Mouse (Mus musculus): ENCODE measurements around the gene Trappc2l. TPM values are rescaled to one million over a fixed set of nuclear protein-coding genes. Genes with fewer than 3 reads are reported as not detected.
"Not testable (repeated sequence)": the region's sequence is repeated elsewhere in the genome, so short reads cannot be mapped to it uniquely, and the experiment has no call there.

The Trappc2l gene
- polyA plus RNA-seq, 1 experiment, result 55.0 TPM

DNA sequence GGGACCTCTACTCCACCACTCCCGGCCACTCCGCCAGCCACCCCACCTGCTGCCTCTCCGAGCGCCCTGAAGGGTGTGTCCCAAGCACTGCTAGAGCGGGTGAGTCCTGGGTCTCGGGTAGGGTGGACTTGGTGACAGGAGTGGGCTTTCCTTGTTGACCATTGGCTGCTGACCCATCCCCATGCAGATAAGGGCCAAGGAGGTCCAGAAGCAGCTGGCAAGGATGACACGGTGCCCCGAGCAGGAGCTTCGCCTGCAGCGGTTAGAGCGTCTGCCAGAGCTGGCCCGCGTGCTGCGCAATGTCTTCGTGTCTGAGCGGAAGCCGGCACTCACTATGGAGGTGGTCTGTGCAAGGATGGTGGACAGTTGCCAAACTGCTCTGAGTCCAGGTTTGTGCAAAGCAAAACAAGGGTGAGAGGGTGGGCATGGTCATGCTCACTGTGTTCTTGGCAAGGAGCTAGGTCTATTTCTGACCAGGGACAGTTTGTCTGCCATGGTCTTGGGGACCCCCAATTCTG, 39.6 kb upstream of the Trappc2l start:
- no peak for TF ChIP-seq CTCF (IDR thresholded peaks at IDR 0.05; ENCODE audit: low read depth, low read length)
- TF ChIP-seq POLR2A (IDR thresholded peaks at IDR 0.05; ENCODE audit: borderline replicate concordance, low read depth, low read length), result no peak
- Histone ChIP-seq H3K27ac (ENCODE audit: insufficient read depth, low read depth, low read length) (no peak overlapping the region), H3K4me3 (ENCODE audit: insufficient read depth, low read length) (no peak overlapping the region), H3K4me1 (ENCODE audit: control insufficient read depth, insufficient read depth, low read length) (peaks cover 15% of the 10 kb centered on the region)

DNA sequence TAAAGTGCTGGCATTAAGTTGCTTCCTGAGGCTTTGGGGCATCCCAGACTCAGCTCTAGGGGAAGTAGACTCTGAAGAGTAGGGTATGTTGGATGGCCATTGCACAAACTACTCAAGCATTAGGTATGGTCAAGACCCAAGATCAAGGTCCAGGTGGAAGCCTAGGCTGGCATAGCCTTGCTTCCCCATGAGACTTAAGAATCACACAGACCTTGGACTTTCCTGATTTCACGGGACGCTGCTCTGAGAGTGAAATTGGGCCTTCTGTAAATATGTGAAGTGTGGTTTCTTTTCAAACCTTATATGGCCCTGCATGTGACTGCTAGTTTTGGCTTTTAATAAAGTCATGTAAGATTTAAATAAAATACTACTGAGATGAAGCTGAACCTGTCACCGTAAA, 38.7 kb upstream of the Trappc2l start:
- Histone ChIP-seq H3K4me3 (ENCODE audit: insufficient read depth, low read length) (no peak overlapping the region), H3K27ac (ENCODE audit: insufficient read depth, low read depth, low read length) (no peak overlapping the region), H3K4me1 (ENCODE audit: control insufficient read depth, insufficient read depth, low read length) (peaks cover 18% of the 10 kb centered on the region)
- TF ChIP-seq CTCF (IDR thresholded peaks at IDR 0.05; ENCODE audit: low read depth, low read length), result no peak
- no peak for TF ChIP-seq POLR2A (IDR thresholded peaks at IDR 0.05; ENCODE audit: borderline replicate concordance, low read depth, low read length)

GRCm38 (mm10) chr8:122573176-122573575, 38.3 kb upstream of the Trappc2l start:
- not testable (repeated sequence) for H3K4me3 ChIP-seq (ENCODE audit: insufficient read depth, low read length); H3K27ac ChIP-seq (ENCODE audit: insufficient read depth, low read depth, low read length)
- peaks cover 18% of the 10 kb centered on the region for H3K4me1 ChIP-seq (ENCODE audit: control insufficient read depth, insufficient read depth, low read length)

- Histone ChIP-seq H3K4me3 (ENCODE audit: insufficient read depth, low read length) (no peak overlapping the region), H3K27ac (ENCODE audit: insufficient read depth, low read depth, low read length) (no peak overlapping the region), H3K4me1 (ENCODE audit: control insufficient read depth, insufficient read depth, low read length) (peaks cover 18% of the 10 kb centered on the region)
- TF ChIP-seq CTCF (IDR thresholded peaks at IDR 0.05; ENCODE audit: low read depth, low read length) (no peak), POLR2A (IDR thresholded peaks at IDR 0.05; ENCODE audit: borderline replicate concordance, low read depth, low read length) (no peak)
These were observed 37.9 kb upstream of the Trappc2l start for GRCm38 (mm10) chr8:122573577-122573976.

DNA sequence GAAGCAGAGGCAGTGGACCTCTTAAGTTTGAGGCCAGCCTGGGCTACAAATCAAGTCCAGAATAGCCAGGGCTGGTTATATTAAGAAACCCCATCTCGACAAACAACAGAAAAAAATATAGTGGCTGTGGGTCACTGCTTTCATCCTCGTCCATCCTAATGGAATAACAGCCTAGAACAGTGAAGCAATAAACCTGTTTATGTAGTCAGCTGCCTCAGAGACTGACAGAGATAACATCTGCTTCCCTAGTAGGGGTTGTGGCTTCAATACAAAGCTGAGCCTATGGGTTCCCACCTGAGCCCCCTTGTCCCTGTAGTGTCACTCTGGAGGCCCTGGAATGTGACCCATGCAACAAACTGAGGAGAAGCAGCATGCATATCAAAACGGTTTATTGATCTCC, 37.2 kb upstream of the Trappc2l start:
- no peak overlapping the region for H3K27ac ChIP-seq (ENCODE audit: insufficient read depth, low read depth, low read length)
- H3K4me3 ChIP-seq (ENCODE audit: insufficient read depth, low read length), result no peak overlapping the region
- H3K4me1 ChIP-seq (ENCODE audit: control insufficient read depth, insufficient read depth, low read length), result peaks cover 16% of the 10 kb centered on the region
- TF ChIP-seq POLR2A (IDR thresholded peaks at IDR 0.05; ENCODE audit: borderline replicate concordance, low read depth, low read length), result no peak
- no peak for TF ChIP-seq CTCF (IDR thresholded peaks at IDR 0.05; ENCODE audit: low read depth, low read length)

- TF ChIP-seq CTCF (IDR thresholded peaks at IDR 0.05; ENCODE audit: low read depth, low read length), result no peak
- peak overlapping the region; percentile 67 for H3K27ac ChIP-seq (ENCODE audit: insufficient read depth, low read depth, low read length)
- H3K4me1 ChIP-seq (ENCODE audit: control insufficient read depth, insufficient read depth, low read length), result peaks cover 12% of the 10 kb centered on the region
- H3K4me3 ChIP-seq (ENCODE audit: insufficient read depth, low read length), result peak overlapping the region; percentile 73
These were observed 36.7 kb upstream of the Trappc2l start for GRCm38 (mm10) chr8:122574667-122575251.

DNA sequence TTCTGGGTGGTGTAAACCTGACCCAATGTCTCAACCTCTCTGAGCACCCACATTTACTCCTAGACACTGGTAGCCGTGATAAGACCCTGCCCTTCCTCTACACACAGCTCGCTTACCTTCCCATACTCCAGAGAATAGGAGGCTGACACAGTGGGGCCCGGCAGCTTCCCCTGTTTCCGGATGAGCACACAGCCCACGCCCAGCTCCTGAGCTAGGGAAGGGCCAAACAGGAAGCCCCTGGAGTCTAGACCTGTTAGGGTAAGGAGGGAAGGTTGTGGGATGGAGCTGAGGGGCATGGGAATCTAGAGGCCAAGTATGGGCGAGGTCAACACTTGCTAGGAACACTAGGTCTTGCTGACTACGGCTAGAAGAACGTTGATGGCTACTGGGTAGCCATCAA, 36.2 kb upstream of the Trappc2l start:
- Histone ChIP-seq H3K4me1 (ENCODE audit: control insufficient read depth, insufficient read depth, low read length) (peaks cover 12% of the 10 kb centered on the region), H3K27ac (ENCODE audit: insufficient read depth, low read depth, low read length) (peak overlapping the region; percentile 67), H3K4me3 (ENCODE audit: insufficient read depth, low read length) (peak overlapping the region; percentile 73)
- TF ChIP-seq CTCF (IDR thresholded peaks at IDR 0.05; ENCODE audit: low read depth, low read length) (no peak), POLR2A (IDR thresholded peaks at IDR 0.05; ENCODE audit: borderline replicate concordance, low read depth, low read length) (no peak)

DNA sequence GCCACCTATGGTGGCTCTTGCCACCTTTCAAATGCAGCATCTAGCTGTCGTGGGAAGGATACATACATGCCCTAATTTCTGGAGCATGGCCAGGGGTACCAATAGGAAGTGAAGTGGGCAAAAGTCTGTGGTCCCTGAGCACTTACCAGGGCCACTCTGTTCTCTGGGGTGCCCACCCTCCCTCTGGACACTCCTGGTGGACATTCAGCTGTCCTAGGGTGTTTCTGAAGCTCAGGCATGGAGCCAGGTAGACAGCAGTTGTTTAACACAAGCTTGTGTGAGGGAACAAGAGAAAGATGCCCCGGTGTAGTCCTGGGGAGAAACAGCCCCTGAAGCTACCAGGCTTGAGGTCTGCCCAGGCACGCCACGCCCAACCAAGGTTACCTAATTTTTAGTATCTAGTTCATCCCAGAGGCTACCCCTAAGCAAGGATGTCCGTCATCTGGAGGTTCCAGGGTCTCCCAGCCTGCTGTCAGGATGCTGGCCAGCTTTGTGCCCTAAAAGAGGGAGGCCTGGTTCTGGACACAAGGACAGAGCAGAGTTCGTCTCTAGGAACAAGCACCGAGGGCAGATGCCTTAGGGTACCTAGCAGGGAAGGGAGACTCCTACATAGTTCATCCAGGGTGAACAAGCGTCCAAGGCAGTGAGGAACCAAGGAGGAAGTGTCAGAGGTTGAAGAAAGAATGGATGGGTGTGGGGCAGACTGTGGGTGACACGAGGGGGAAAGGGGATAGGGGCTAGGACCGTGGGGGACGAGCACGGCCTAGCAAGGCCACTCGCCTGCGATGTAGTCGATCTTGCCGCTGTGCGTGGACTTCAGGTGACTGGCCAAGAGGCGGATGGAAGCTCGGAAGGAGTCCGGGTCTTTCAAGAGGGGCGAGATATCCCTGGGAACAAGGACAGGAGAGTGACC, 35.4 kb upstream of the Trappc2l start:
- H3K4me3 ChIP-seq (ENCODE audit: insufficient read depth, low read length), result peak overlapping the region; percentile 73
- peak overlapping the region; percentile 67 for H3K27ac ChIP-seq (ENCODE audit: insufficient read depth, low read depth, low read length)
- H3K4me1 ChIP-seq (ENCODE audit: control insufficient read depth, insufficient read depth, low read length), result peaks cover 12% of the 10 kb centered on the region
- no peak for TF ChIP-seq CTCF (IDR thresholded peaks at IDR 0.05; ENCODE audit: low read depth, low read length)
- TF ChIP-seq POLR2A (IDR thresholded peaks at IDR 0.05; ENCODE audit: borderline replicate concordance, low read depth, low read length), result no peak

GRCm38 (mm10) chr8:122576648-122577022, 34.8 kb upstream of the Trappc2l start, which contains the start of gene Aprt:
Gene Aprt (minus strand): TSS chr8:122576909.
- peaks cover 12% of the 10 kb centered on the region for H3K4me1 ChIP-seq (ENCODE audit: control insufficient read depth, insufficient read depth, low read length)
- H3K27ac ChIP-seq (ENCODE audit: insufficient read depth, low read depth, low read length), result peak within 1 kb of the TSS; percentile 67
- TF ChIP-seq POLR2A (IDR thresholded peaks at IDR 0.05; ENCODE audit: borderline replicate concordance, low read depth, low read length) (no peak), CTCF (IDR thresholded peaks at IDR 0.05; ENCODE audit: low read depth, low read length) (no peak)
- H3K4me3 ChIP-seq (ENCODE audit: insufficient read depth, low read length), result peak within 1 kb of the TSS; percentile 73

GRCm38 (mm10) chr8:122577116-122577515, 34.3 kb upstream of the Trappc2l start:
- no peak overlapping the region for H3K27ac ChIP-seq (ENCODE audit: insufficient read depth, low read depth, low read length)
- H3K4me1 ChIP-seq (ENCODE audit: control insufficient read depth, insufficient read depth, low read length), result peaks cover 12% of the 10 kb centered on the region
- TF ChIP-seq CTCF (IDR thresholded peaks at IDR 0.05; ENCODE audit: low read depth, low read length), result no peak
- TF ChIP-seq POLR2A (IDR thresholded peaks at IDR 0.05; ENCODE audit: borderline replicate concordance, low read depth, low read length), result no peak
- H3K4me3 ChIP-seq (ENCODE audit: insufficient read depth, low read length), result peak overlapping the region; percentile 73; the same call in 1 of the 2 replicates
